Mouse (Mus musculus) right cerebral cortex, postnatal 14 days (tissue): ENCODE measurements around the gene Tmem178b.

Source experiments
- DNase-seq: peaks from one replicate; pipeline ENCODE4 v3.0.0; 2022

Gene Tmem178b

GRCm38 (mm10) chr6:39872901-39873591, at the start of gene Tmem178b:
Gene Tmem178b, plus strand, starts transcription at chr6:39873271.
- DNase-seq, result peak; percentile 27

GRCm38 (mm10) chr6:39828736-39829135, 44.3 kb upstream of the Tmem178b start:
- DNase-seq, result no peak

GRCm38 (mm10) chr6:39843698-39844342, 29.3 kb upstream of the Tmem178b start:
- no peak for DNase-seq

GRCm38 (mm10) chr6:39847538-39847937, 25.5 kb upstream of the Tmem178b start:
- DNase-seq, result no peak

GRCm38 (mm10) chr6:39848766-39849165, 24.3 kb upstream of the Tmem178b start:
- no peak for DNase-seq

GRCm38 (mm10) chr6:39849667-39850066, 23.4 kb upstream of the Tmem178b start:
- DNase-seq, result no peak

- peak; percentile 83 for DNase-seq
These were observed 2.6 kb upstream of the Tmem178b start for GRCm38 (mm10) chr6:39870271-39871135.

- DNase-seq, result peak; percentile 84
These were observed 1.4 kb upstream of the Tmem178b start for GRCm38 (mm10) chr6:39871381-39872305.

GRCm38 (mm10) chr6:39872306-39872900, 668 bp upstream of the Tmem178b start:
- peak; percentile 26 for DNase-seq

GRCm38 (mm10) chr6:39875186-39875585, 2.1 kb downstream of the Tmem178b start:
- no peak for DNase-seq

DNA sequence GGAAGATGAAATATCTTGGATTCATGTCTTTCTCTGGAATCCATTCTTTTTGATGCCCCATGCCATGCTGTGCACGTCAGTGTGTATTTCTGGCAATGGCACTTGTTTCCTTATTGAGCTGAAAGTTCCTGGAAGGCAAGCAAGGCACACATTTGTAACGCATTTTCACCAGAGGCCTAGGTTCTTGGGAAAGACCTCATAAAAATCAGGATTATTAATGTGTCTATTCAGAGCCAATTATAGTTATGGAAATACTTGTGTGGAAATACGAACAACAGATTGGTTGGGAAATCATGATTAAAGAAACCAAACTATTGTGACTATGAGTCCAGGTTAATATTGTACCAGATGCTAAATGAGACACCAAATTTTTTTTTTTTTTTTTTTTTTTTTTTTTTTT, 3.4 kb downstream of the Tmem178b start:
- no peak for DNase-seq

- no peak for DNase-seq
These were observed 17.7 kb downstream of the Tmem178b start for GRCm38 (mm10) chr6:39890811-39891210.

- no peak for DNase-seq
These were observed 23.4 kb downstream of the Tmem178b start for GRCm38 (mm10) chr6:39896500-39896899.

DNA sequence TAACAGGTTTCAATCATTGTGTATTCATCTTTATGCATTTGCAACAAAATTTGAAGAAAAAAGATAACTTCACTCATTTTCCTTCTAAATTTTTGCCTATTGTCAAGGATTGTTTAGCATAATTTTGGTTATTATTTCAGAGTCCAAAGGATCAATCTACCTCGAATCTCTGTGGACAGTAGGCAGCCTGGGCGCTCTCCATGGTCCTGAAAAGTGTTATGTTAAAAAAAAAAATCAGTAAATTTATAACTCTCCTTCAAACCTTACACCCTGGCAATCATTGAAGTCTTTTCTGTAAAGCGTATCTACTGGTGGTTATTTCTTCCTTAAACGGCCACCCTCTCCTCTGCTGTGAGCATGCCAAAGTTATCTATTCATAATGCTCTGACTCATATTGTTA, 26.2 kb downstream of the Tmem178b start:
- DNase-seq, result no peak

GRCm38 (mm10) chr6:39903220-39903773, 30.2 kb downstream of the Tmem178b start:
- no peak for DNase-seq

- DNase-seq, result peak; percentile 48
These were observed 30.8 kb downstream of the Tmem178b start for GRCm38 (mm10) chr6:39903845-39904244.

GRCm38 (mm10) chr6:39914956-39915355, 41.9 kb downstream of the Tmem178b start:
- no peak for DNase-seq

GRCm38 (mm10) chr6:39915636-39916281, 42.7 kb downstream of the Tmem178b start:
- no peak for DNase-seq

DNA sequence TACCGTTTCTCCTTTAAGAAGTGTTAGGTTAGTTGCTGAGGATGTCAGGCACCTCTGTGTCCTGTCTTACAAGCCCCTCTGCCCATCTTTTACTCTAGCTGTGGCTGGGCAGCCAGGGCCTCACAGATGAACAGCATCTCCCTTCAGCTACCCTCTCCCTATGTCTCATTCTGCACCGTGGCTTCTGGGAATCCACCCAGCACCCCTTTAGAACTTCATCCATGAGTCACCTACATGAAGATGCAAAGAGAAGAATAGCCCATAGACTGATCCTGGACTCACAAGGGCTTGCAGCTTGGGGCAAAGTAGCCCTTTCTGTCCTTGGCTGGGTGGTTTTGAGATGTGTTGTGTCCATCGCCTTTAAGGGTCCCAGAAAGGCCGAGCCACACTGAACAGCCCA, 43.4 kb downstream of the Tmem178b start:
- no peak for DNase-seq

DNA sequence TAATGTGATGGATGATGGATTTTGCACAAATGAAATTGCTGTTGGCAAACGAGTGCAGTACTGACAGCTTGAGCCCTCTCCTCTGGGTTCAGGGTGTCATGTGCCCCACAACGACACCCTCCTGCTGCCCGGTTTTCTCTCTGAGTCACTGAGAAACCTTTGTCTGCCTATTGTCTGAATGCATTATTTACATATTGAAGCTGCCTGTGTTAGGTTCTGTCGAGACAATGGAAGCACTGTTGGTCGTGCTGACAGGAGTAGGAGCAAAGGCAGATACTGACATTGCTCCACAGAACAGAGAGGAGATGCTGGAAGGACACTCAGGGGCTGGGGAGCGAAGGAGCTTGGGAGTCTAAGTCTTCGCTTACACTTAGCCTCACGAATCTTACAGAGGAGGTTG, 44.2 kb downstream of the Tmem178b start:
- DNase-seq, result no peak

- no peak for DNase-seq
These were observed 44.7 kb downstream of the Tmem178b start for GRCm38 (mm10) chr6:39917729-39918128.
